Mouse (Mus musculus) urinary bladder, postnatal 4 days (tissue): Measurements from ENCODE around the gene Smg6.
A peak's percentile ranks its signal among the peaks of the same experiment; 100 is the strongest.

ENCODE experiments used
- DNase-seq, 2 experiments: peaks; one replicate each; pipeline ENCODE4 v3.0.0; 2021 to 2022; ENCODE audit warnings: low spot score in 2 of 2

Smg6 gene

DNA sequence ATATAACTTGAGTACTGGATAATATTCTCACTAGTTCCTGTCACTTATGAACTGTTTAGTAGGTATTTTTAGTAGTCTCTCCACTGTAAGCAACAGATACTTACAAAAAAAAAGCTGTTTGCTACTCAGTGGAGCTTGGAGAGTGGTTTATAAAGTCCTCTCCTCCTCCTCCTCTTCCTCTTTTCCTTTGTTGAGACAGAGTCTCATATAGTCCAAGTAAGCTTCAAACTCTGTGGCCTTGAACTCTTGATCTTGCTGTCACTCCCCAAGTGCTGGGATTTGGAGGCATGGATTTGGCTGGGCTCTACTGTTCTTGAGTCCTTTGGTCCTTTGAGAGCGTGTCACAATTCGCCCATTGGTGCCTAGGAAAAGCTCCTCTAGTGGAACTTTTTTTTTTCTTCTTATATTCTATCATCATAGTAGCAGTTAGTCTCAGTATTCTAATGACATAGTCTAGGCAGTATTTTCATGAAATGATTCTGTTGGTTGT lies 1.7 kb downstream of the Smg6 start:
- no peak for DNase-seq

DNA sequence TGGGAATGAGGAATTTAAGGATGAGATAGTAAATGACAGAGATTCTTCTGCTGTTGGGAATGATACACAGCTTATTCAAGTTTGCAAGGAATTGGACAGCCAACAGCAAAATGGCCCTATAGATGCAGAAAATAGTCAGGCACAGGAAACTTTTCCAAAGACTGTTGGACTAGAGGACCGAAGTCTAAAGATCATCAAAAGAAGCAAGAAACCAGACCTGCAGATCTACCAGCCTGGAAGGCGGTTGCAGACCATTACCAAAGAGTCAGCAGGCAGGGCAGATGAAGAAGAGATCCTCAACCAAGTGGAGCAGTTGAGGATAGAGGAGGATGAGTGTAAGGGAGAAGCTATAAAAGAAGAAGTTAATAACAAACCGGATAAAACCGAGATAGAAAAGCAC lies 3.5 kb downstream of the Smg6 start:
- DNase-seq, result no peak

DNA sequence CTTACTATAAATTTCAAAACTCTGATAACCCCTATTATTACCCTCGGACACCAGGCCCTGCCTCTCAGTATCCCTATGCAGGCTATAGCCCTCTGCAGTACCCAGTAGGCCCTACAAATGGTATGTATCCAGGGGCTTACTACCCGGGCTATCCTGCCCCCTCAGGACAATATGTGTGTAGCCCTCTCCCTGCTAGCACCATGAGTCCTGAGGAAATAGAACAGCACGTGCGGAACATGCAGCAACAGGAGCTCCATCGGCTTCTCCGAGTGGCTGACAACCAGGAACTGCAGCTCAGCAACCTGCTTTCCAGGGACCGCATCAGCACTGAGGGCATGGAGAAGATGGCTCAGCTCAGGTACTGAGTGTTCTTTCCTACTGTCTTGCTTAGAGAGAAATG lies 4.8 kb downstream of the Smg6 start:
- DNase-seq, result no peak

DNA sequence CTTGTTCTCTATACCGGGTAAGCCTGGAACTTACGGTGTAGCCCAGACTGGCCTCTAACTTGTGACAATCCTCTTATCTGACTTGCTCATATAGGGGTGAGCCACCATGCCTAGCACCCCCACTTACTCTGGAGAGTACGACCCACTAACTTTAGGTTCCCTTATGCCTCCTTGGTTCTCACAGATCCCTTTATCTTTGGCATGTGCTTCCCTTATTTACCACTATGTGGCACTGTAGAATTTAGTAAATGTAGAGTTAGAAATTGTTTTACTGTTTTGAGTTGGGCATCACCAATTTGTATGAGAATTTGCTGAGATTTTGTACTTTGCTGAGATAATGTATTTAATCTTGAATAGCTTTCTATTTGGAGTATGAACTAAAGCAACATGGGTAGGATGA lies 20.7 kb downstream of the Smg6 start:
- DNase-seq, result no peak

DNA sequence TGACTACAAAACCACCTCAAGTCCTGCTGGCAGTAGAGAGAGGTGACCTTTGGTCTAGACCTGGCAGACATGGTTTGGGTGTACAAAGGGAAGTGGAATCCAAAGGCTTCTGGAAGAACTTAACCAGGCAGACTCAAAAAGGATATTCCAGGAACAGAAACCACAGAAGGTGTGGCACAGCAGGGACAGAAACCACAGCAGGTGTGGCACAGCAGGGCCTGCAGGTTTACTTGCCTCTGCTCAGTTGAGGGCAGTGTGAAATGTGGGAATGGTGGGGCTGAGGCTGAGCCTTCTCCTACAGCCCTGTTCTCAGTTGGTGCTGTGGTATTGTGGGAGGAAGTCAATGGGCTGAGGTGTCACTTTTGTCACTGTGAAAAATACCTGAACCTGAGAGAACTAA lies 29.3 kb downstream of the Smg6 start:
- DNase-seq, result no peak

DNA sequence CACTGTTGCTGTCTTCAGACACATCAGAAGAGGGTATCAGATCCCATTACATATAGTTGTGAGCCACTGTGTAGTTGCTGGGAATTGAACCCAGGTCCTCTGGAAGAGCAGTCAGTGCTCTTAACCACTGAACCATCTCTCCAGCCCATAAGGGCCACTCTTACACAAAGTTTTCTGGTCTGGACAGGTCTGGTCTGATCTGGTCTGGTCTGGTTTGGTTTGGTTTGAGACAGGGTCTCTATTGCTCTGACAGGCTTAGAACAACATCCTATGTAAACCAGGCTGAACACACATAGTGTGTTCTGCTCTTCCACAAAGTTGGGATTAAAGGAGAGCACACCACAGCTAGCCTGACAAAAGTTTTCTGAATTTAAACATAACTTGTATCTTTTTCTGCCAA lies 30.4 kb downstream of the Smg6 start:
- no peak for DNase-seq

DNA sequence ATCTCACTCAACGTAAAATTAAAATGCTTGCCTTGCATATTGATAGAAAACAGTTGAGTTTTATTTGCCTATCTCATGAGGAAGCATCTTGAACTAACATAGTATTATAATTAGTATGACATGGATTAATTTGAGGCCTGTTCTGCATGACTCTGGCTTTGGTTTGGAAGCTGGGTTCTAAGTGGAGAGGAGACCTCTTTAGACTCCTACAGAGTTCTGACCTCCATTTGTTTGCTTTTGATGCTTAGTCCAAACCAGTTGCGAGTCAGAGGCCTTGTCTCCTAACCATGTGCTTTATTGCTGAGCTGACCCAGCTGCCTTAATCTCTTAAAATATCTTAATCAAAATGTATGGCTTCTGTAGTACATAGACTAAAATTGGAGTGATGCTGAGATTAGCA lies 32.0 kb downstream of the Smg6 start:
- no peak for DNase-seq

DNA sequence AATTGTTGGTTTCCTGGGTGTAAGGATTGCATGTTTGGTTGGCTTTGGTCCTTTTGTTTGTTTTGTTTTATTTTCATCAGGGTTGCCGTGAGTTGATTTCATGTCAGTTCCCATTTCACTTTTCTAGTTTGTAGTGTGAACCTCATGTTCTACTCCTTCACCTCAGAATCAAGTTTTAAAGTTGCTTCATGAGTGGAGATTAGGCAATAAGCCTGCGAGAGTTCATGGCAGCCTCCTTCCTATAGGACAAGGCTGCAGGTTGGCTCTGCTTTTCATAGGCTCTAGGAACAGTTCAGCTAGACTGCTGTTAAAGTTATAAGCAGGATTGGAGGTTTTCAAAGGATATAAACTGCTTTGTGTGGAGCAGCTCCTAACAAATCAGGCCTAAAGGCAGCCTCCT lies 33.9 kb downstream of the Smg6 start:
- DNase-seq, result no peak

DNA sequence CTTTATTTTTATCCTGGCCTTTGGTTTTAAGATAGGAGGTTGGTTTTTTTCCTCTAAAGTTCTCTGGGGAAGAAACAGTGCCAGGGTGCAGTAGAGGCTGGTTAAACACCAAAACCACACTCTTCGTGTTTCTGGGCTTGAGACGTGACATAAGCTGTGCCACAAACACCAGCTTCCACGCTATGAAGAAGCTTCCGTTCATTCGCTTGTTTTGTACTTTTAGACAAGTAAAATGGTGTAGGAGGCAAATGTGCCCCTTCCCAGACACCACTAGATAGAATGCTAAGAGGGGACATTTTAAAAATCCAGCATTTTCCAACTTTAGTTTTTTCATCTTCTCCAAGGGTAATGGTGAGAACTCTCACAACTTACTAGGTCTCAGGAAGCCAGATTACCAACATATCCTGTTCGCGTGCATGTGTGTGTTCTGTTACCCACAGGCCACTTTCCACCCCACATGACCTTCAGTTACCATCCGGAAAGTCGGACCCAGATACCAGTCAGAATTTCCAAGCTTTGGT lies 34.5 kb downstream of the Smg6 start:
- DNase-seq, result no peak

DNA sequence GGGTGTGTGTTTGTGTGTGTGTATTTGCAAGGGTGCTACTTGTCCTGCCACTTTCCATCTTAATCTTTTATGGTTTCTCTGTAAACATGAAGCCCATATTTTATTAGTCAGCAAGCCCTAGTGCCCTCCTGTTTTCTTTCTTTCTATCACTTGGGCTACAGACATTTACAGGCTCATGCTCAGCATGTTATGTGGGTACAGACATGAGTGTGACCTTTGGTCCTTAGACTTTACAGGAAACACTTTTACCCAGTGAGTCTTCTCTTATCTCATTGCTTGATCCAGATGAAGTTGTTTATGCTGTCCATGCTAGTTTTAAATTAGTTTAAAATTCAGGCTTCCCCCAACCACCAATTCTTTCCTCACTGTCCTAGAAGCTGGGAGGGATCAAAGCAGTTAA lies 36.3 kb downstream of the Smg6 start:
- no peak for DNase-seq

DNA sequence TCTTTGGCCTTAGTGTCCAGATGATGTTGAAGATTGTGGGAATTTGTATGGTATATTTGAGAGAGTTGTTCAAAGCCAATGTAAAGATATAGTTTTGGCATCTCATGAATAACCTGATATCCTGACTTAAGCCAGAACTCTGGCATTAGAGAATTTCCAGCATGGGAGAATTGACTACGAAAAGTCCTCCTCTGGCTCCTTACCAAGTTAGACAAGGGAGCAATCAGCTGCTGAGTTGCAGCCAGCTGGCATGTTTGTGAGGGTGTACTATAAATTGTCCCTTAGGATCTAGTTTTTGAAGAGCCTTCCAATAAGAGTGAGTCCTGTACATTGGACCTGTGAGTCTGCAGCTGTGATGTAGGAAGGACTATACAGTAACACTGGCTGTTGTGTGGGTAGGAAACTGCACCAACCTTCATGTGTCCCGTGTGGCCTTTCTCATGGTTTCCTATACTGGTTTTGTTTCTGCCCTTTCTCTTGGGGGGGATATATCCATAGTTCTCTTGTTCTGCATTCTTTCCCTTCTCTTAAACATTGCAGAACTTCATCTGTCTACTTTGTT lies 37.3 kb downstream of the Smg6 start:
- no peak for DNase-seq

DNA sequence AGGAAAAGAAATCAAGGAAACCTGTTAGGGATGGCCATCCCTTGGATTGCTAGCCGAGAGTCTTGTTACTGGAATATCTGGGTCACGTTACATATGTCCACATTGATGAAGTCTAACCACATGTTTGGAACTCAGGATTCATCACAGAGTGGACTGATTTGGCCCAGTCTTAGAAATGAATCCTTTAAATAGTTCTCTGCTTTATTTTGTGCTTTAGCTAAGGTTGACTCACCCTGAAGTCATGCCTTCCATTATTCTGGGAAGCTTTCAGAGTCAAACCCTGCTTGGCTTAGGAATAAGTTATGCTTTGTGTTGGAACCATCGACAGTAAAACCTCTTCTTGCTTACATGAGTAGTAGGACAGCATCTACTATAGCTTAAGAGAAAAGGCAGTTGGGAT lies 39.9 kb downstream of the Smg6 start:
- no peak for DNase-seq

DNA sequence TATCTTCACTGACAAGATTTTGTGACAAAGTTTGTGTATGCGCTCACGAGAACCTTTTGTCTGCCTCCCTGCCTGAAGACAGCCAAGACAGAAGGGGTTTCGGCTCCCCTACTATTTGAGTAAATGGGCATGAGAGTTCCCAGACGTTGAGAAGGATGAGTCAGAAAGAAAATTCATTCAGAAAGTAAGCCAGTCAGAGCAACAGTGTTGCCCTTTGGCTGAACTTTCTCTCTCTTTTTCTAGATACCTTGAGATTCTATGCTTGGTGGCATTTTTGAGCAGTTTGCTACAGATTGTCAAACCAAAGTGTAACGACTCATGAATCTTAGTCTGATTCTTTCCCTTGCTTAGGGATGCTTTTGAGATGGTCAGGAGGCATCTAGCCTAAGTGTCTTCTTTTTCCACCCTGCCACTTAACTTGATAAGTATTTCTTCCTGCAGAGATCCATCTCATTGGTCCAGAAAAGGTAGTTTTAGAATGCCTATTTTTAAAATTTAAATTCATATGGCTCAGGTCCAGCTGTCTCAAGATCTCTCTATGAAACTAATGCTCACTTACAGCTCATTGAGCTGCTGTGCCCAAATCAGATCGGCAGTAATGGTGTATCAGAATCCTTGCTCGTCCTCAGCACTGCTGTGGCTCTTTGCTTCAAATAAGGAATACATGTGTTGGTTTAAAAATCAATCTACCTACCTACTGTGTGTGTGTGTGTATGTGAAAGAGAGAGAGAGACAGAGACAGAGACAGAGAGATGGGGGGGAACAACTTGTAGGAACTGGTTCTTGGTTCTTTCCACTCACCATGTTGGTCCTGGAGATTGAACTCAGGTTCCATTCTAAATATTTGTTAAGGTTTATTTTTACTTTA lies 47.9 kb downstream of the Smg6 start:
- DNase-seq, result no peak

DNA sequence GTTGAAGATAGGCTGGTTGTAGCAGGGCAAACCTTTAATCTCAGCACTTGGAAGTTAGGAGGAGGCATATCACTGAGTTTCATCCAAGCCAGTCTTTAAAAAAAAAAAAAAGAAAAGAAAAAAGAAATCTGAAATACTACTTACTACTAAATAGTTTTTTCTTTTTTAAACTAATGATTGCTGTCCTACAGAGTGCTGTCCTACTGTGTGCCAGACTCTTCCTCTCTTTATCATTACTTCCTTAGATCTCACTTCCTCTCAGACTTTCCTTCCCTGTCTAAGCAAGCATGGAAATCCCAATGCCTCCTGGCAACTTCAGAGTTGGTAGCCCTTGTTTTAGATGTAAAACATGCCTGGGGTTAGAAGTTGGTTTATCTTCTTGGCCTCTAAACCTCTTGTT lies 49.0 kb downstream of the Smg6 start:
- no peak for DNase-seq

DNA sequence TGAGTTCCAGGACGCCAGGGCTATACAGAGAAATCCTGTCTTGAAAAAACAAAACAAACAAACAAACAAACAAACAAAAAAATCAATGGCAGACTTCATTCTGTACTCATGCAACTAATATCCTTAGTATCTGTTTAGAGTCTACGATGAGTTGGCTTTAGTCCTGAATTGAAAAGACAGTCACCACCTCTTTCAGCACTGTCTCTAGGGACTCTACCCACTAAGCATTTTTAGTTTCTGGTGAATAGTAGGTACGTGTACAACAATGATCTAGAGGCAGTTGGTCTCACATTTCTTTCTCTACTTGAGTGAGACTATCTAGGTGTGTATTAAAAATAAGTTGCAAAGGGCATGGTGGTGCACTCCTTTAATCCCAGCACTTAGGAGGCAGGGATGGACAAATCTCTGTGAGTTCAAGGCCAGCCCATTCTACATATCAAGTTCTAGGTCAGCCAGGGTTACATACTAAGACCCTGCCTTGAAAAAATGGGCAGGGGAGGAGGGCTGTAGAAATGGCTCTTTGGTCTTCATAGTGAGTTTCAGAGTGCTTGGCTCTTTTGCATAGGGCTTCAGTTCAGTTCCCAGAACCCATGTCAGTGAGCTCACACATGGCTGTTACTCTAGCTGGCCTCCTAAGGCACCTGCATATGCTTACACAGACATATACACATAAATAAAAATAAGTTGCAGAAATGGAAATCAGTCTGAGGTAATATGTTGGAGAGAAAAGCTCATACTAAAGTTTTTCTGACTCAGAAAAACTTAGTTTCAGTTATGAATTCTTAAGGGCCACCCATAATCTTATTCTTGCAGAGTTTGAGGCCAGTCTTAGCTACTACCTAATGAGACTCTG lies 51.4 kb downstream of the Smg6 start:
- DNase-seq, result no peak

DNA sequence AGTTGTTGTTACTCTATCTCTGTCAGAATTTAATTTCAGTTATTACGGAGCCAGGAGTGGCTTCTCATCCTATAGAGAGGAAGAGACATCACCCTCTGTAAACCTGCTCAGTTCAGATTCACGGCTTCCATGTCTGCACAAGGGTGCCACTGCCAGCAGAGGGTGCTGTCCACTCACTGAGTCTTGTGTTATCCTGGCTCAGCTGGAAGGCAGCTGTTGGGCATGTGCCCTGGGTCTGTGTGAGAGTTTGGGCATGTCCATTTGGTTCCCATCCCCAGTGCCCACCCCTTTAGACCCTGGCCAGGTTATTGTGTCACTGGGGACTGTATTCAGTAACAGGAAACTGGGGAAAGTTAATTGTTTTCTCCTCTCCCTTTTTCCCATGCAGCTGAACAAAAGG lies 55.8 kb downstream of the Smg6 start:
- peak; percentile 70 to 80 for DNase-seq

DNA sequence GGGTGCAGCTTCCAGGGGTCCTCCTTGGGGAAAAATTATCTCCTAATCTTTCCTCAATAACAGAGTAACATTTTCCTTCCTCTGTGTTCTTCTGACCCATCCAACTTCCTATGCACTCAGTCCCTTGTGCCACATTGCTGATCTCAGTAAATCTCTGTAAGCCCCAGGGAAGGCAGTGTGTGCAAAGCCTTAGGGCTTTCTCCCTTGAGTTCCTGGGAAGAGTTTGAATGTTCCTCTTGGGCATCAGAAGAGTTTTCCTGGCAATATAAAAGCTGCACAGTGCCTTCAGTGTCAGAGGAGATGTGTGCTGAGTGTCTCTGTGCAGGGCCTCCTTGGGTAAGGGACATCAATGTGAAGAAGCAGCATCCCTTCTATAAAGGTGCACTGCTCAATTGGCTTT lies 56.6 kb downstream of the Smg6 start:
- no peak for DNase-seq

DNA sequence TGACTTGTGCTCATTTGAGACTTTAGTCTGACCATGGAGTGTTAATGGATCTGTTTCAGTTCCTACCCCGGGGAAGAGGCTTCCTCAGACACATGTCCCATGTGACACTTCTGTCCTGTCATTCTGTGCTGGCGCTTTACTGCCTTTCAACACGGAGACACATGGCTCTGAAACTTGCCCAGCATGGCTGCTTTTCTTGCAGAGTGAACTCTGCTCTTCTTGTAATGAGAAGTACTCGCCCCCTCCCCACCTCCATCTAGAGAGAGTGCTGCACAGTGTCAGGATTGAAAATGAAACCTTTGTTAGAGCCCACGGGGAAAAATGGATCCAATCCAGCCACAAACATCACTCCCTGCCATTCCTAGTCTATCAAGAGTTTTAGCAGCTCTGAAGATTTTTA lies 62.5 kb downstream of the Smg6 start:
- DNase-seq, result no peak

DNA sequence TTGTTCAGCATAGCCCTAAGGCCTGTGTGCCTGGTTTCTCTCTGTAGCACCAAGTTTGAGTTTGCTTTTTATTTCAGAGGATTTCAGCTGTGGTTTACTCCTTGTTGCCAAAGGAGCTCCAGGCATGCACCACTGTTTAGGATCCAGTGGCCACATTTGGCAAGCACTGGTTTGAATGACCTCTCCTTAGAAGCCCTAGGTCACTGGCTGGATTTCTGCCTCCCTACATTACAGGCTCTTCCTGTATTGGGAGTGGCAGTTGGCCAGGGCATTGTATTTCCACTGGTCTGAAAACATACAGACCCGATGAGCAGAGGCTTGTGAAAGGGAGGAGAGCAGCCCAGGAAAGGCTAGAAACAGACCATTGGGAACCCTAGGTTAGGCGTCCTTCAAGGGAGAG lies 63.4 kb downstream of the Smg6 start:
- no peak for DNase-seq

DNA sequence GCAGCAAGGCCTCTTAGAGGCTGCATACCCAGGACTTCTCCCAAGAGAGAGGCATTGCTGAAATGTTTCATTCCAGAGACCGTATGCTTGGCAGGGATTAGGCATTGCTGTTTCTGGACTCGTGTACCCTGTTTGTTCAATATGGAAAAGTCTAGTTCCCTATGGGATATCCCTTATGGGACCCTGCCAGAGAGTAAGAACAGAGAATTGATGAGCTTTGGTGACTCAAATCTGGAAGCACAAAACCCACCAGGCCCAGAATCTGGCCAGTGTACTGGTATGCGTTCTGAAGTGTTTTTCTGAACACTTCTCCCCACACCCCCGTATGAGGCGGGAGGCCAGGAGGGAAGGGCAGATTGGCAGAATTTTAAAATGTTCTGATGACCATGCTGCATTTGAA lies 64.9 kb downstream of the Smg6 start:
- no peak for DNase-seq

DNA sequence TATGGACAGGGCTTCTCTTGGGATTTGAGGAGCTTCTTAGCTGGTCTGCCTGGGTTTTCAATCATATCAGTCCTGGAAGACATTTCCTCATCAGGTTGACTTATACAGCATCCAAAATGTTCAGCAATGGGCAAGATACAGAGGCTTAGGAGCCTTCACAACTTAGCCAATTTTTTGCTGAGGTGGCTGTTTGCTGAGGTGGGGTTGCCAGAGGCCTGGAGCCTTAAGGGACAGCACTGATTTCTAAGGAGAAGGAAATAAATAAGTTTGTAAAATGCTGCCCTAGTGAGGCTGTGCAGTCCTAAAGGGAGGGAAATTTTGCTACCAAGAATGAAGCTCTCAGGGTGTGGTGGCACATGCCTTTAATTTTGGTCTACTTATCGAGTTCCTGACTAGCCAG lies 65.7 kb downstream of the Smg6 start:
- no peak for DNase-seq

DNA sequence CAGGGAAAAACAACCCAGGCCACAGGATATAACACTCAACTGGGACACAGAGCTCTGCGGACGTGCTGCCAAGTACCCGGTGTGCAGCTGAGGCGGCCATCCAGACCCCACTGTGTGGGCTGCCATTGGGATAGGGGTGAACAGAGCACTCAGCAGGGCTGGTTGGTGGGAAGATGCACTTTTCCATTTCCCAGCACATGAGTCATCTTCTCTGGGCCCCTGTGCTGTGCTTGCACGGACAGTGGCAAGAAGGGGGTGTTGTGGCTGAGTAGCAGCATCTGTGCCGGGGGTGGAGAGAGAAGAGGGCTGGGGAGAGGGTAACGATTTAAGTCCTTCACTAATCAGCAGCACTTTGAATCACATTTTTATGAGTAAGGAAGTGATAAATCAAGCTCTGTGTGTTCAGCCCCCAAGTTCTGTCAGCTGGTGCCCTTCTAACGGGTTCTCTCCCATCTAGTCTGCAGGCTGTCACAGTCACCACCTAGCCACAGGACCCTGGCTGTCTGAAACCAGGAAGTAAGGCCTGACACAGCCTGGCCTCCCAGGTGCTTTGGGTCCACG lies 66.9 kb downstream of the Smg6 start:
- no peak for DNase-seq
